Mouse (Mus musculus): ENCODE measurements at regions not wholly inside any gene's neighbourhood (a gene's known extent, or its start where the extent isn't known, plus 50 kb on each side); places are given as distances from the start of the nearest gene placed in this dataset.

DNA sequence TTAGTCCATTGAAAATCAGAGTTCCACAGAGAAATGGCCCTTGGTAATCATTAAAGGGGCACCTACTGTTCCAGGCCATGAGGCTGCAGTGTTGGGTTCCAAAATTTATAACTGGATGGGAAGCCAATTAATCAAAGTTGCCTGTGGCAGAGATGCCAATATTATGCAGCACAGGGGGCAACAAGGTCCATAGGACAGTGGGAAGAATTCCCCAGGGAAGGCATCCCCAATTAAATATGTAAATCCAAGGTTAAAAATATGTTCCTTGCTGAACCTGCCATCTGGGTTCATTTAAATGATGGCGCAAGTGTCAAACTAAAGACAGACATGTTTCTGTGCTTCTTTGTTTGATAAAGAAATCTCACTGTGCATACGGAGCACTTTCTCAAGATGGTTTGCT lies 273.1 kb upstream of the Sema6d start:
- H3K4me1 ChIP-seq, result no peaks in the 10 kb centered on the region

GRCm38 (mm10) chr2:123833540-123834136 lies 256.1 kb upstream of the Sema6d start:
- Histone ChIP-seq H3K36me3 (no peaks in the 10 kb centered on the region), H3K4me3 (no peak overlapping the region), H3K27me3 (ENCODE audit: insufficient read depth, poor library complexity, severe bottlenecking) (no peaks in the 10 kb centered on the region), H3K27ac (no peak overlapping the region), H3K9me3 (no peaks in the 10 kb centered on the region), H3K4me1 (no peaks in the 10 kb centered on the region)
- 50% methylated on average over 1 of the region's 1 CpGs for WGBS
- no peak for DNase-seq (ENCODE audit: low spot score)

More for the DNA sequence above, 273.1 kb upstream of the Sema6d start:
- Histone ChIP-seq H3K36me3 (no peaks in the 10 kb centered on the region), H3K27me3 (ENCODE audit: insufficient read depth, poor library complexity, severe bottlenecking) (no peaks in the 10 kb centered on the region), H3K27ac (no peak overlapping the region), H3K4me3 (no peak overlapping the region), H3K9me3 (no peaks in the 10 kb centered on the region)
- WGBS, result 86% methylated on average over 2 of the region's 2 CpGs
- no peak for DNase-seq (ENCODE audit: low spot score)

All from heart, embryonic 10.5 days (tissue).